Mouse (Mus musculus) megakaryocyte, adult 5-6 weeks (primary cell): ENCODE data around the gene Diras2. TPM values are rescaled to one million over a fixed set of nuclear protein-coding genes. Genes with fewer than 3 reads are reported as not detected.
"Not testable (repeated sequence)": the region's sequence is repeated elsewhere in the genome, so short reads cannot be mapped to it uniquely, and the experiment has no call there.

Source experiments
- ATAC-seq: 2 replicates; pipeline ENCODE4 v1.8.0; 2016; ENCODE audit warnings: mild to moderate bottlenecking, inconsistent platforms; ENCODE audit not compliant: poor library complexity, severe bottlenecking
- total RNA-seq, 2 experiments: library from RNA; stranded (forward) in 1 of 2; stranded (reverse) in 1 of 2; fragments of 153-499, 151-499 nt in 1 of 2; fragments of 221-1000, 200-1000 nt in 1 of 2; gene quantifications; 2 replicates each; pipeline versions ENCODE4 v1.2.3 to v1.2.4; 2015 to 2017

The Diras2 gene
- total RNA-seq, 2 experiments from 2014 or later, result 0.04 to 0.54 TPM

GRCm38 (mm10) chr13:52519425-52519824 lies 11.7 kb downstream of the Diras2 start:
- ATAC-seq, result no peak

GRCm38 (mm10) chr13:52518377-52518776 lies 12.7 kb downstream of the Diras2 start:
- ATAC-seq, result no peak

GRCm38 (mm10) chr13:52517021-52517420 lies 14.1 kb downstream of the Diras2 start:
- ATAC-seq, result no peak

- no peak for ATAC-seq
These were observed 14.5 kb downstream of the Diras2 start for GRCm38 (mm10) chr13:52516561-52516960.

- no peak for ATAC-seq
These were observed 15.0 kb downstream of the Diras2 start for GRCm38 (mm10) chr13:52516051-52516450.

- ATAC-seq, result no peak
These were observed 17.5 kb downstream of the Diras2 start for GRCm38 (mm10) chr13:52513554-52513953.

GRCm38 (mm10) chr13:52512356-52512755 lies 18.7 kb downstream of the Diras2 start:
- no peak for ATAC-seq

GRCm38 (mm10) chr13:52510172-52510880 lies 20.8 kb downstream of the Diras2 start:
- ATAC-seq, result no peak

- peak; percentile 49 for ATAC-seq
These were observed 23.4 kb downstream of the Diras2 start for GRCm38 (mm10) chr13:52507460-52508293.

- 0 out of 2 replicates have a peak, but pooled peaks have one; percentile 47 for ATAC-seq
These were observed 24.3 kb downstream of the Diras2 start for GRCm38 (mm10) chr13:52506822-52507221.

- not testable (repeated sequence) for ATAC-seq
These were observed 25.3 kb downstream of the Diras2 start for GRCm38 (mm10) chr13:52505683-52506285.

- ATAC-seq, result no peak
These were observed 29.4 kb downstream of the Diras2 start for GRCm38 (mm10) chr13:52501686-52502085.

GRCm38 (mm10) chr13:52497029-52497550 lies 34.0 kb downstream of the Diras2 start:
- ATAC-seq, result no peak

- ATAC-seq, result no peak
These were observed 42.3 kb downstream of the Diras2 start for GRCm38 (mm10) chr13:52488821-52489220.

- no peak for ATAC-seq
These were observed 47.0 kb downstream of the Diras2 start for GRCm38 (mm10) chr13:52484064-52484463.

- ATAC-seq, result 0 out of 2 replicates have a peak, but pooled peaks have one; percentile 24
These were observed 49.3 kb downstream of the Diras2 start for GRCm38 (mm10) chr13:52481786-52482185.

GRCm38 (mm10) chr13:52479146-52479545 lies 51.9 kb downstream of the Diras2 start:
- ATAC-seq, result no peak

GRCm38 (mm10) chr13:52476998-52477601 lies 54.0 kb downstream of the Diras2 start:
- no peak for ATAC-seq

GRCm38 (mm10) chr13:52476222-52476621 lies 54.9 kb downstream of the Diras2 start:
- peak; percentile 64; the same call in 1 of the 2 replicates for ATAC-seq

GRCm38 (mm10) chr13:52475264-52475663 lies 55.8 kb downstream of the Diras2 start:
- no peak for ATAC-seq

GRCm38 (mm10) chr13:52474807-52475206 lies 56.3 kb downstream of the Diras2 start:
- no peak for ATAC-seq
